Mouse (Mus musculus) cerebellum, adult 9-10 months (tissue): ENCODE measurements around the gene Psd.

Experiments
- DNase-seq: peaks from one replicate; pipeline ENCODE4 v3.0.0; 2022

Psd gene

DNA sequence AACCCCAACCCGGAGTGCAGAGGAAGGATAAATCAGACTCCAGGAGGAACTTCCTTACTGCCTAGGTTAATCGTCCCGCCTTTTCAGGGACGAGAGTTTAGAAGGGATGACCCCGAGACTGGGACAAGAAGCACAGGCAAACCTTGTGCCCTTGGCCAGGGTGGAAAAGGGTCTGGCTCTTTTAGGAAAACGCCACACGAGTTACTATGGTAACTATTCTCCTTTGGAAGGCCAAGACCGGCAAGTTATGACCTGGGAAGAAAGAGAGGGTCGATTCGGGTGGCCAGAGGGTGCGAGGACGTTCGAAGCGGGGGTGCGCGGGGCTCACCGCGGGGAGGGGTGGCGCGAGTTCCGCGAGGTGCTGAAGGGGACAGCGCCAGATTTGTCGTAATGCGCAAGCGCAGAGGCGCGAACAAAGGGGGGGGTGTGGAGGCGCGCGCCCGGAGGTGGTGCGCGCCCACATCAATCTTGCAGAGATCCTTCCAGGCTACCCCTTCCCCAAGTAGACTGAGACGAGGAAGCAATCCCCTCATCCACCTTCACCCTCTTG is at the start of gene Psd:
Gene Psd (minus strand): TSS at position 401 of the 550 bp plus-strand sequence.
- peak; percentile 86 for DNase-seq

DNA sequence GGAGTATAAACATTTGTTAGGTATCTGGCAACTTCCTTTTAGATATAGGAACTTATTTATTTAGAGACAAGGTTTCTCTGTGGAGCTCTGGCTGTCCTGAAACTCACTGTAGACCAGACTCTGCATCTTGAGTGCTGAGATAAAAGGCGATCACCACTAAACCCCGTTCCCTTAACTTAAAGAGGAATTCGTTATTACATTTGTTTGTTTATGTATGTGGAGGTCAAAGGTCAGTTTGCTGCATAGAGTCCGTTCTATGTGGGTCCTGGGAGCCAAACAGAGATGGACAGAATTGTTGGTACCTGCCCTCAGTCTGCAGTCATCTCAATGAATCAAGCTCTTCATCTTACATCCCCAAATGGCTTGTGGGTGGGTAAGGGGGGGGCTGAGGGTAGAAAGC is 48.9 kb upstream of the Psd start:
- DNase-seq = no peak

DNA sequence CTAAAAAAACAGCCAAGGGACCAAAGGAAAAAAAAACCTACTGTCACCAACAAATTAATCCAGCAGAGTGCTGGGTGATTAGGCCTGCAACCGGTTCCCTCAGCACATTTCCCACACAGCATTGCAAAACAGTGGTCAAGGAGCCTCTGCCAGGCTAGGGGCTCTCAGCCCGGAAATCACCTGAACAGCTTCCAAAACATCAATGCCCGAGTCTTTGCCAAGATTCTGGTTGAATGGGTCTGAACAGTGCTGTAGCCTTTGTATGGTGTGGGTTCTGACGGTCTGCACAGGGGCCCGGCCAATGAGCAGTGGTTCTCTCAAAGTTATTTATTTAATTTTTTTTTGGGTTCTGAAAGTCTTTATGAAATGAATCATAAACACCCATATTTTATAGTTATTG is 48.5 kb upstream of the Psd start:
- DNase-seq = peak; percentile 49

DNA sequence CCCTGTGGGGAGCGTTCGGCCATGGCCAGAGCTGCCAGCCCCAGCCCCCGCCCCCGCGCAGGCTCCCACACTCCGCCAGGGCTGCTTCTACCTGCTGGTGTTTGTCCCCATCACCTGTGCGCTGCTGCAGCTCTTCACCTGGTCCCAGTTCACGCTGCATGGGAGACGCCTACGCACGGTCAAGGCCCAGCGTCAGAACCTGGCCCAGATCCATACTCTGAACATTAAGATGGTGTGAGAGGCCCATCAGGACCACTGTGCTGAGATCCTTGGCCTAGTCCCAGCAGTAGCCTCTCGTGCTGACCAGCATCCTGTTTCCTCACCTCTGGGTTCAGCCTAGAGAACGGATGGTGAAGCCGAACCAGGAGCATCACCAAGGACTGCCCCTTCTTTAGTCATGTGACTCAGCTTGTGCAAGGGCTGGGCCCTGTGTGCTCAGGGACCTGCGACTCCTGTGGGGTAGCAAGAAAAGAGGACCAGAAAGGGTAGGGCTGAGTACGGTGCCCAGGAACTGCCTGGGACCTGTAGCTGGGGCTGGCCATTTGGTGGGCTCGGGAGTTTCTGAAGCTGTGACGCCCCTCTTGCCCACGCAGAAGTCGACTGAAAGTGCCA is 47.6 kb upstream of the Psd start:
- DNase-seq = peak; percentile 46

DNA sequence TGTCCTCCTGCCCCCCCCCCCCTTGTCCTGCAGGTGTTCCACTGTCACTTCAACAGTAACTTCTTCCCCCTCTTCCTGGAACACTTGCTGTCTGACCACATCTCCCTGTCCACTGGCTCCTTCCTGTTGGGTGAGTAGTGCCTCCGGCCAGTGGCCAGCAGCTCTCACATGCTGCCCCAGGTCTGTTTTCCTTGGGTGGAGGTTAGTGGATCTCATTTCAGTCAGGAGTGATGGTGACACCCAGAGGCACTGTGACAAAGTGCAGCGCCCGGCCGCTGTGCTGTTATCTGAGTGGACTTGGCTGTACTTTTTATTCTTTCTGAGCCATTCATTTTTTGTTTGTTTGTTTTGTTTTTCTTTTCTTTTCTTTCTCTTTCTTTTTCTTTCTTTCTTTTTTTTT is 42.2 kb upstream of the Psd start:
- peak; percentile 78 for DNase-seq

DNA sequence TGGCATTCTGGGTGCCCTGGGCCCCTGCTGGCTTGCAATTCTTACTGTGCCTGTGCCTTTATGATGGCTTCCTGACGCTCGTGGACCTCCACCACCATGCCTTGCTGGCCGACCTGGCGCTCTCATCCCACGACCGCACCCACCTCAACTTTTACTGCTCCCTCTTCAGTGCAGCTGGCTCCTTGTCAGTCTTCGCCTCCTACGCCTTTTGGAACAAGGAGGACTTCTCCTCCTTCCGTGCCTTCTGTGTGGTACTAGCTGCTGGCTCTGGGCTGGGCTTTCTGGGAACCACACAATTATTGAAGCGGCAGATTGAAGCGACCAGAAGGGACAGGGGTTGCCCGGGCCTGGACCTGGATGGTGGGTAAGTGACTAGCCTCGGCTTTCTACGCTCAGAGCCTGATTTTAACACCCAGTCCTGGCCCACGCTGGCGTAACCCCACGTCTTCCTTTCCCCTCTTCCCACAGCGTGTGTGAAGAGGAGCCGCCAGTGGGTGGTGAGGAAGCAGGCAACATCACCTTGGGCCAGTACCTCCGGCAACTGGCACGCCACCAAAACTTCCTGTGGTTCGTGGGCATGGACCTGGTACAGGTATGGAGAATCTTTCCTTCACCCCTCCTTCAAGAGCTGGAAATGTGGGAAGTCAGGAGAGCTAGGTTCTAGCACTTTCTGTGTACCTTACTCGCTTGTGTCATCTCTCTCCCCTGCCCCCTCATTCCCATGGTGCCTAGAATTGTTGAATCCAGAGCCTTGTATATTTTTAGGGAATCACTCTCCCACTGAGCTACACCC is 41.0 kb upstream of the Psd start:
- DNase-seq = peak; percentile 21

DNA sequence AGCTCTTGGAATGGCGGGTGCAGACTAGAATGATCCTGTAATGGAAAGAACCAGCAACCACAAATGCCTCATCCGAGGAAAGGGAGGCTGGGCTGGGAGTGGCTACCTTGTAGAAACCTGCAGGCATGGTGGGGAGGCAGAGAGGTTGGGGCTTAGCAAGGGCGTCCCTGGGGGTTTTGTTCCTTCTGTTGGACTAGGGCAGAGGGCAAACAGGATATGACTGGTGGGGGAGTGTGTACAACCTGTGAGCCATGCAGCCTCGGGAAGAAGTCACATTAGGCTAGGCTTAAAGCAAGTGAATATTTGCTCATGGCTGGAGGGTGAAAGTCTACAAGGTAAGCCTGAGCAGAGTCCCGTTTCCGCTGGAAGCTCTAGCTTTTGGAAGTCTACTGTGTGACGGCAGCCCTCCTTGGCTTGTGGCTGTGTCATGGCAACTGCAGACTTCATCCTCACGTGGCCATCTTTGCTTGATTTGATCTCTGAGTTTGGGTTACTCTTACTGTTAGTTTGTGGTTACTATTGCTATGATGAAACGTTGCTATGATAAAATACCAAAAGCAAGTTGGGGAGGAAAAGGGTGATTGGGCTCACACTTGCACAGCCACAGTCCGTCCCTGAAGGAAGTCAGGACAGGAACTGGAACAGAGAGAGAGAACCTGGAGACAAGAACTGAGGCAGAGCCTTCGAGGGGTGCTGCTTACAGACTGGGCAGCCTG is 36.5 kb upstream of the Psd start:
- DNase-seq = peak; percentile 10

DNA sequence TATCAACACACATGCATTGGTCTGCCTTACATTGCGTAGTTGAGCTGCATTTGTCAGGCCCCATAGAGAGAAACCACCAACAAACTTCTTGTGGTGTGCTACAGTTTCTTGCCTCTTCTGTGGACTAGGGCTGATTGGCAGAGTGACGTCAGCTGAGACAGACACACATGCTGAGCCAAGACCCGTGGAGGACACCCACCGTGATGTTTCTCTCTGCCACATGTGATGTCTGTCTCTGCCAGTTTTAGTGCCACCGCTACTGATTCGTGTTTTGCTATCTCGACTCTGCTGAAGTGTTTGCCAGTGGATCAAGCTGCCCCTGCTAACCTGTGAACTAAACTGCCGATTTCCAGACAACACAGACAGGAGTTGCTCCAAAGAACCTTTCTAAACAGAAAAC is 35.1 kb upstream of the Psd start:
- DNase-seq = no peak

DNA sequence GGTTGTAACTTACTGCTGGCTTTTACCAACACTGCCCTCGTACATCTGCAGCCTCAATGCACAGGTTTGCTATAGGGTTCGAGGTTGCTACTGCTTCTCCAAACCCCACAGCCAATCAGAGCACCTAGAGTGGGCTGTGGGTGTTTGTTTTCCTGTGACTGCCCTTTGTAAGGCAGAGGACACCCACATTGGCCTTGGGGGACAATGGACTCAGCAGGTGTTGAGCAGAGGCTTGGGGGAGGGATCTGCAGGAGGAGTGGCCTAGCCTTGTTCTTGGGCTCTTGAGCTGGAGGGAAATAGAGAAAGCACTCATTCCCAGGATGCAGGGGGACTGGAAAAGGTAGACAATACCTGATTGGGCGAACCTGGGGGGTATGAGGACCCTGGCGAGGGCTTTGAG is 31.4 kb upstream of the Psd start:
- DNase-seq = no peak

DNA sequence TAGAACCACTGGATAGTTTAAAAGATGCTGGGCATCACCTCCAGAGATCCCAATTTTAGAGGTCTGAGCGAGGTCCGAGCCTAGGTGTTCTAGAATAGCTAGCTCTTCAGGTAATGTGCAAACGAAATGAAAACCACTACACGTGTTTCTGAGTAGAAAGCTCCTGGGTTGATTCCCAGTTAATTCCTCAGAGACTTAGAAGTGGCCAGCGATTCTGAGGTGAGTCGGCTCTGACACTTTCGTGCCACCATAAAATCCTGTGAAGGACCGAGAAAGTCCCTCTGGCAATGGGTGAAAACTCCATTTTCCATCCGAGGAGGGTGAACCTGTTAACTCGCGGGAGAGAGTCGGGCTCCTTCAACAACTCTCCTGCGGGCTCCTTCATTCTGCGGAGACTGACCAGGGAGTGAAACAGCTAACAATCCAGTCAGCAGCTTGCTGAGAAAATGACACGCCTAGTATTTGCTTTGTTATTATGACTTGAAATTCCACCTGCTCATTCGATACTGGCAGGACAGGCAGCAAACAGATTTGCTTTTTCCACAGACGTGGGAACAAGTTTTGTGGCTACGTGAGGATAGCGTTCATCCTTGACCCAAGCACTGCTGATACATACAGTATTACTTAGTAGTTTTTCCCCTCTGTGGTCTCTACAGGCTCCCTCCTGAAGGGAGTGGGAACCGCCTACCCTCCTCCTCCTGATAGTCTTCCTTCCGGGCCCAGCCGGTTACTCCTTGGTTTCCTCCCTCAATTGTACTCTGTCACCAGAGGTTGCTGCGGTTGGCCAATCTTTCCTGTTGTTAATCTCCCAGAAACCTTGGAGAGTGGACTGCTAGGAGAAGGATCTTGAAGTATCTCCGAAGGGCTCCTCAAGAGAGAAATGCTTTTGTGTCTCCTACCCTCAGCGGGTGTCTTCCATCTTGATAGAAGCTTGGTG is 30.7 kb upstream of the Psd start:
- DNase-seq = no peak

DNA sequence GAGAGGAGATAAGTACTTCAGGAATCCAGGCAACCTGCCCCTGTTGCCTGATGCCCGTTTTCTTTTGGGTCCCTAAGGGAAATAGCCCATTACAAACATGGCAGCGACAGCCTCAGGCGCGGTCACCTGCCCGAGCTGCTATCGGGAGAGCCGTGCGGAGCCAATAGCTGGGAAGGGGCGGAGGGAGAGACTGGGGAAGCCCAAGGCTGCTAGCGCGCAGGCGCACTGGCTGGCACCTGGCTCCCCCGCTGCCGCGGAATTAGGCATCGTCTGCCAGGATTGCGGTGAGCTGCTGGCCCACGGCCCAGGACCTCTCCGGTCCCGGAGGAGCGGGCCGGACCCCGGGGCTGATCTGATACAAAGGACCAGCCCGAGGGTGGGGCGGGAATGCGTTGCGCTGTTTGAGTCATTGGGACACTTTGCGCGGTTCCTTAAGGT is 29.8 kb upstream of the Psd start:
- peak; percentile 95 for DNase-seq

DNA sequence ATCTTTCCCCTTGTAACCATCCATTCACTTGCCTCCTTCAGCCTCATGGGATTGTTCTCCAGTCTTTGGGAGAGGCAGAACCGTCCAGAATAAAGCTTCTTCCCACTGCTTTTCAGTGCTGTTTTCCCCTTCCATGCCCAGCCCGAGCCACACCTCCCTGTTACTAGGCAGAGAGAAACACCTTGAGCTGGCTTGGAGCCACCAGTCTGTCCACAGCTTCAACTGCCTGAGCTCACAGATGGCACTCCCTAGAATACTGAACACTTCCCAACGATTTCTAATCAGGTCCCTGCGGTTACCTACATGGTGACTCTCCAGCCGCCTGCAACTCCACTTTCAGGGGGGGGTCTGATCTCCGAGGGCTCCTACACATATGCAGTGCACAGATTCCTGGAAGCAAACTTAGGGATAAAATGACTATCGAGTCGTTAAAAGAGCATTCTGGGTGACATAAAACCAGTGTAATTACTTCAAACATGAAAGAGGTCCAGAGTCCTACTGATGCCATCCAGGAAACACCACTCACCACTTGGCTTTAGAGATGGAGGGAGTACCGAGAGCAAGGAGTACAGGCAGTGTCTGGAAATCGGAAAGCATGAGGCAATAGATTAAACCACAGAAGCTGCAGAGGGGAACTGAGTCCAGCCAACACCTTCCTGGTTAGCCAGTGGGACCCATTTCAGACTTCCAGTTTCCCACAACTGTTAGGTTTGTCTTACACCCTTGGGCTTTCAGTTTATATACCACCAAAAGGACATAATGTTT is 23.4 kb upstream of the Psd start, which contains the start of gene 2310034G01Rik:
Gene 2310034G01Rik (minus strand): TSS at position 135 of the 765 bp plus-strand sequence.
- DNase-seq = peak; percentile 68

DNA sequence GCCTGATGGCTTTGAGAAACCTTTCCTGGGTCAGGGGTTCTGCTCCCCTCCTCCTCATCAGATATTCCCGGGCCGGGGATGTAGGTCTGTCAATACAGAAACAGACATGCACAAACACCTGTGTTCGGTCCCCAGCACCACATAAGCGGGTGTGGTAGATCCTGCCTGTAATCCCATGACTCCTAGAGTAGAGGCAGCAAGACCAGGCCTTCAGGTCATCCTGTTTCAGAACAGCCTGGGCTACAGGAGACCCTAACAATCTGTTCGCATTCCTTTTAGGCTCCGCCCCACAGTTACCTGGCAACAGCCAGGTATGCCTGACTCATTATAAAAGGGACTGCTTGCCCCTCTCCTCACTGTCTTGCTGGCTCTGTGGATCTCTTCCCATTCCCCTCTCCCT is 22.6 kb upstream of the Psd start:
- peak; percentile 63 for DNase-seq

DNA sequence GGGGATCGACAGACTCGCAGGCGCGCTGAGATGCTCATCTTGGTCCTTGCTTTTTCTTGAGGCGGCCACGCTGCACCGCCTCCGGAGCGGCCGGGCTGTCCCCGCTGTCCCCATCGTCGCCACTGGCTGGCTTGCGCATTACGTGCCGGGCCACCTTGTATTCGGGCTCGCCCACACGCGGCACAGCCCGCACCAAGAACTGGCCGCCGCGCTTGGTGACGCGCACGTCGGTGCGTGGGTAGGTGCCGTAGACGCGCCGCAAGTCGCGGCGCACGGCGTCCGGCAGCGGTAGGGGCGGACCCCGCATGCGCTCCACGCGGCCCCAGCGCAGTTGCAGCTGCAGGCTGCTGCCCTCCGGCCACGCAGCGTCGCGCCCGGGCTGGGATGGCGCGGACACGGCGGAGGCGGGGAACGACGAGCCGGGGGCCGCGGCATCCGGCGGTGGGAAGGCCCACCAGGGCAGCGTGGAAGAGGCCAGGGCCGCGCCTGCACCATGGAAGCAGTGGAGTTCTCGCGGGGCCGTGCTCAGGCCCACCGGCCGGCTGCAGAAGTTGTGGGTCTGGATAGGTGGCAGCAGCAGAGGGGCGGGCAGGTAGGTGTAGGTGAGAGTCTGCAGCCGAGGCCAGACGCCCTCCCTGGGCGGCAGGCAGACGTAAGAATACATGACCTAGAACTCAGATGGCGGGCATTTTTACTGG is 22.0 kb upstream of the Psd start:
- peak; percentile 88 for DNase-seq

DNA sequence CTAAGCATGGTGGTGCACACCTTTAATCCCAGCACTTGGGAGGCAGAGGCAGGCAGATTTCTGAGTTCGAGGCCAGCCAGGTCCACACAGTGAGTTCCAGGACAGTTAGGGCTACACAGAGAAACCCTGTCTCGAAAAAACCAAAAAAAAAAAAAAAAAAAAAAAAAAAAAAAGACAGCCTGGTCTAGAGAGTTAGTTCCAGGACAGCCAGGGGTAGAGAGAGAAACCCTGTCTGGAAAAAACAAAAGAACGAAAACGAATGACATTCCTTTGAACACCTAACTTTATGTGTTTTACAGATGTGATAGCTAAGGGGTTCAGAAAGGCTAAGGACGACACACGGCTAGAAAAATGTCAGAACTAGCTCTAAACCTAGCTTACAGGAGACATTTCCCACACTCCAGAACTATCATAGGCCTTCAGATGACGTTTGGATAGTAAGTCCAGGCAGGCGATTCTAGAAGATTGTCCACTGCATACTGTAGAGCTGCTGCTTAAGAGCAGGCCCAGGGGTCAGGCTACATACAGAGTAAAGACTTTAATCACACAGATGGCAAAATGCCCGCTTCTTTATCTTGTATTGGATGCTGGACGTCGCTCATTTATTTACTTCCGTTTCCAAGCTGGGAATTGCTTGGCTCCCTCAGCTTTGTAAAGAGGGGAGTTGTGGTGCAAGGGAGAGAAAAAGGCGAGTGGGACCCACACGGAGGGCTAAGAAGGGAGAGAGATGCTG is 21.1 kb upstream of the Psd start:
- DNase-seq = peak; percentile 71

DNA sequence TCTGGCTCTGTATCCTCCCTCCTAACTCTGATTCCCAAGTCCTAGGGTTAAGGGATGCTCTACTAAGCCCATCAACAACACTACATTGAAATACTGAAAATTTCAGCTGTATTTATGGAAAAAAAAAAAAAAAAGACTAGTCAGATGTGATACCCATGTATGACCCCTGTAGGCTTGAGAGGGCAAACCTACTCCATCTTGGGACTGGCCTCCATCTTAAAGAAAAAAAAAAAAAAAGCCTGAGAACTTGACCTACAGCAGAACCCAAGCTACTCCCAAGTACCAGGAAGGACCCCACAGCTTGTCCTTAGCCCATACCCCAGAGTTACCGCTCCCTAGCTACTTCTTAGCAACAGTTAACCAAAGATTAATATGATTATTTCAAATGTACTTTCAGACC is 20.2 kb upstream of the Psd start:
- DNase-seq = no peak

DNA sequence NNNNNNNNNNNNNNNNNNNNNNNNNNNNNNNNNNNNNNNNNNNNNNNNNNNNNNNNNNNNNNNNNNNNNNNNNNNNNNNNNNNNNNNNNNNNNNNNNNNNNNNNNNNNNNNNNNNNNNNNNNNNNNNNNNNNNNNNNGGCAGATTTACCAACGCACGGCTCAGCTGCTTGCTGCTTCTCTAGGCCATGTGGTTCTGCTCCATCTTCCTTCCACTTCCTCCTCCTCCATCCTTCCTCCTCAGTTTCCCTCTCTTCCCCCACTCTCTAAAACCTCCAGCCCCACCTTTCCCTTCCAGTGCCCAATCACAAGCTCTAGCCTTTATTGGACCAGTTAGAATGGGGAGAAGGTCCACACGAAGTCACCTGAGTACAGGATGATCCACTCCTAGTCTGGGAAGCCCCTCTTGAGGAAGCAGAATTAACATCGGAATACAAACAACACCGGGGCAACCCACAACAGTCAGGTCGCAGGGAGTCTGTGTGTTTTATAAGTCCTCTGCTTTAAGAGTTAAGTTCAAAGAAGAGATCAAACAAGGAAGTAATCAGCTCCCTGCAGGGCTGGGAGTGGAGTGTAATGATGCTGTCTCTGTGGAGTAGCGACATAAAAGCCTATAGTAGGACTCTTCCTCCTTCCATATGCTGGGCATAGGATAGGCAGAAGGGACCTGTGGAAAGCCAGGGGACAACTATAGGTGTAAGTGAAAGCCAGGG is 17.9 kb upstream of the Psd start:
- DNase-seq = no peak

DNA sequence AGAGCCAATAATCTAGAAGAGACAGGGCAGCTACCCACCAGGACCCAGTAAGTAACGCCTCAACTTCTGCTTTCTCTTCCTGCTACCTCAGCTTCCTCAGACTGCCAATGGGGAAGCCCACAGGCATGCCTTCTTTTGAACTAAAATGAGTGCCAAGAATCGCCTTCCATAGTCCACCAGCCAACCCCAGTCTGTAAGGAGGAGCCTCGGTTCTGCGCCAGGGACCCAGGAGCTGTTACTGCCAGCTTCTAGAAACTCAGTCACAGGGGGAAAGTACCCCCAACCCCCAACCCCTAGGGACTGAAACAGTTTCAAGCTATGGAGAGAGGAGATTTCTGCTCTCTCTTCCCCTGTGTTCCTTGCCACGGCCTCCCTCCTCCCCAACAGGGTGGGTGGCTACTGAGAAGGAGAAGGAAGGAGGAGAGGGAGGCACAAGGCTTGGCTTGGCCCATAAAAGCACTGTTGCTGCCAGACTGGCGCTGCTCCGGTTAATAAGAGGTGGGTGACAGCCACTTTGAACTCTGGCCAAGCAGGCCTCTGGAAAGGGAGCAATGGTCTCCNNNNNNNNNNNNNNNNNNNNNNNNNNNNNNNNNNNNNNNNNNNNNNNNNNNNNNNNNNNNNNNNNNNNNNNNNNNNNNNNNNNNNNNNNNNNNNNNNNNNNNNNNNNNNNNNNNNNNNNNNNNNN is 12.5 kb upstream of the Psd start:
- DNase-seq = peak; percentile 77

DNA sequence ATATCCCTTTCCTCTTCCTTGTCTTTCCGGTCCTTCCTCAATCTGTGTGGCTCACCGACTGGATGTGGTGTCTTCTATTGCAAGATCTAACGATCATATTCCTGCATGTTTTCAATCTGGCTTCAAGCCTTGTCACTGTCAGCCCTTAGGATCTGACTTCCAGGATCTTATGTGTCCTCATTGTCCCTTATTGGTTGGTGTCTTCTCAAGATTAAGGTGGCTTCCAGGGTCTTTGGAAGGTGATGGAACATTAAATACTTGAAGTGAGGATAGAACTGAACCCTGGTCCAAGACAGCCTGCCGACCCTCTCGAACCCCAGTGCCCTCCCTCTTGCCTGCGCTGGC is 12.0 kb upstream of the Psd start:
- DNase-seq = no peak
